Mouse (Mus musculus) kidney, embryonic 14.5 days (tissue): ENCODE data around the gene Adgrf4. TPM values are rescaled to one million over a fixed set of nuclear protein-coding genes. Genes with fewer than 3 reads are reported as not detected.

Source experiments
- ATAC-seq: fragments of 200-750 bp; cut with Nextera tagmentation; 2 replicates; pipeline ENCODE4 v1.8.0; 2017; ENCODE audit warnings: moderate number of reproducible peaks, mild to moderate bottlenecking, moderate TSS enrichment, moderate library complexity; ENCODE audit not compliant: low FRiP score, low TSS enrichment
- H3K27ac ChIP-seq: fragments of 300-500 bp; sonication (generic); 2 replicates; pipeline ENCODE4 v1.5.1; 2014; ENCODE audit warnings: low read depth, mild to moderate bottlenecking, low read length, moderate library complexity, mixed read lengths
- H3K27me3 ChIP-seq: fragments of 300-500 bp; sonication (generic); 2 replicates; pipeline ENCODE4 v1.6.1; 2014; ENCODE audit warnings: mild to moderate bottlenecking, low read length; ENCODE audit not compliant: control insufficient read depth, insufficient read depth
- H3K36me3 ChIP-seq: fragments of 300-500 bp; sonication (generic); 2 replicates; pipeline ENCODE4 v1.6.1; 2014; ENCODE audit warnings: low read length, mixed read lengths; ENCODE audit not compliant: control insufficient read depth, insufficient read depth
- H3K4me1 ChIP-seq: fragments of 300-500 bp; sonication (generic); 2 replicates; pipeline ENCODE4 v1.6.1; 2014; ENCODE audit warnings: low read length, mixed read lengths; ENCODE audit not compliant: control insufficient read depth, insufficient read depth
- H3K4me2 ChIP-seq: fragments of 300-500 bp; sonication (generic); replicated peaks from 2 replicates; pipeline ENCODE4 v1.6.1; 2014; ENCODE audit warnings: low read depth, mild to moderate bottlenecking, low read length
- H3K4me3 ChIP-seq: fragments of 300-500 bp; sonication (generic); 2 replicates; pipeline ENCODE4 v1.5.1; 2014; ENCODE audit warnings: mild to moderate bottlenecking, low read length
- H3K9ac ChIP-seq: fragments of 300-500 bp; sonication (generic); 2 replicates; pipeline ENCODE4 v1.6.1; 2014; ENCODE audit warnings: low read depth, mild to moderate bottlenecking, low read length, moderate library complexity
- H3K9me3 ChIP-seq: fragments of 300-500 bp; sonication (generic); 2 replicates; pipeline ENCODE4 v1.6.1; 2016; ENCODE audit warnings: low read length; ENCODE audit not compliant: control insufficient read depth
- WGBS: fragments of 180-500 bp; shearing (Covaris S2); extraction: QIAGEN DNeasy Blood & Tissue Kit; methylation state at CpG from one replicate; pipeline ENCODE4 v1.1.7; 2014; 5-methylcytosine and 5-hydroxymethylcytosine counted together
- polyA plus RNA-seq: library from polyadenylated mRNA; unstranded; fragments of >200 nt; fragmentation: Nextera tagmentation; extraction: Ambion mirVana; gene quantifications from 2 replicates; pipeline ENCODE4 v1.2.1, GENCODE M21; 2014

Gene Adgrf4
- not detected in 2 replicates for polyA plus RNA-seq

GRCm38 (mm10) chr17:42692136-42692535 lies at the start of gene Adgrf4:
Gene Adgrf4, minus strand, starts transcription at chr17:42692284.
- no peaks in the 10 kb centered on the region for H3K9me3 ChIP-seq
- ATAC-seq, result no peak
- H3K9ac ChIP-seq, result no peak within 1 kb of the TSS
- H3K27ac ChIP-seq, result no peak within 1 kb of the TSS
- H3K27me3 ChIP-seq, result no peaks in the 10 kb centered on the region
- H3K4me1 ChIP-seq, result no peaks in the 10 kb centered on the region
- H3K4me2 ChIP-seq, result no peak within 1 kb of the TSS
- no peaks in the 10 kb centered on the region for H3K36me3 ChIP-seq
- no peak within 1 kb of the TSS for H3K4me3 ChIP-seq
- WGBS, result 86% methylated on average over 10 of the region's 10 CpGs

GRCm38 (mm10) chr17:42741801-42742217 lies 49.7 kb upstream of the Adgrf4 start, which contains the start of gene Adgrf2:
Gene Adgrf2, minus strand, starts transcription at chr17:42742179.
- no peaks in the 10 kb centered on the region for H3K4me1 ChIP-seq
- no peak within 1 kb of the TSS for H3K4me3 ChIP-seq
- no peaks in the 10 kb centered on the region for H3K9me3 ChIP-seq
- no peaks in the 10 kb centered on the region for H3K36me3 ChIP-seq
- no peaks in the 10 kb centered on the region for H3K27me3 ChIP-seq
- no peak within 1 kb of the TSS for H3K4me2 ChIP-seq
- 33% methylated on average over 7 of the region's 7 CpGs for WGBS
- no peak within 1 kb of the TSS for H3K27ac ChIP-seq
- no peak within 1 kb of the TSS for H3K9ac ChIP-seq
- no peak for ATAC-seq

DNA sequence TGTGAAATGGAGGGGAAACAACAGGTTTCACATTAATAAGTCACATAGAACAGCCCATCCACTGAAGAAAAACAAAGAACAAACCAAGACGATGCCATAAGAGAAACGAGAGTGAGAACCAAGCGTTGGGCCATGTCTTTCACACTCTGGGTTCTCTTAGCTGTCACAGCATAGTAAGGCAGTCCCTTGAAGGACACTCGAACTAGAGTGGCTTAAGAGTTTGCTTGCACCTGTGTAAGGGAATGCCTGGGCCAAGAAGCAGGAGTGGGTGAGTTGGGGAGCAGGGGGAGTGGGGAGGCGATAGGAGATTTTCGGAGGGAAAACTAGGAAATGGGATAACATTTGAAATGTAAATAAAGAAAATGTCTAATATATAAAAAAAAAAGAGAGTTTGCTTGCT lies 46.7 kb upstream of the Adgrf4 start:
- H3K4me3 ChIP-seq, result no peak overlapping the region
- H3K27ac ChIP-seq, result no peak overlapping the region
- no peaks in the 10 kb centered on the region for H3K9me3 ChIP-seq
- no peak overlapping the region for H3K4me2 ChIP-seq
- H3K36me3 ChIP-seq, result no peaks in the 10 kb centered on the region
- no peak for ATAC-seq
- no peak overlapping the region for H3K9ac ChIP-seq
- H3K4me1 ChIP-seq, result no peaks in the 10 kb centered on the region
- WGBS, result 88% methylated on average over 6 of the region's 6 CpGs
- no peaks in the 10 kb centered on the region for H3K27me3 ChIP-seq

- H3K27me3 ChIP-seq, result no peaks in the 10 kb centered on the region
- H3K9ac ChIP-seq, result no peak overlapping the region
- WGBS, result 57% methylated on average over 3 of the region's 3 CpGs
- no peak for ATAC-seq
- no peaks in the 10 kb centered on the region for H3K4me1 ChIP-seq
- no peak overlapping the region for H3K4me2 ChIP-seq
- H3K27ac ChIP-seq, result no peak overlapping the region
- no peak overlapping the region for H3K4me3 ChIP-seq
- H3K9me3 ChIP-seq, result no peaks in the 10 kb centered on the region
- no peaks in the 10 kb centered on the region for H3K36me3 ChIP-seq
Observed at GRCm38 (mm10) chr17:42717161-42717560, 25.1 kb upstream of the Adgrf4 start.

GRCm38 (mm10) chr17:42714991-42715390 lies 22.9 kb upstream of the Adgrf4 start:
- H3K36me3 ChIP-seq, result no peaks in the 10 kb centered on the region
- H3K4me2 ChIP-seq, result no peak overlapping the region
- H3K9me3 ChIP-seq, result no peaks in the 10 kb centered on the region
- no peak overlapping the region for H3K9ac ChIP-seq
- no peak overlapping the region for H3K4me3 ChIP-seq
- no peaks in the 10 kb centered on the region for H3K27me3 ChIP-seq
- ATAC-seq, result no peak
- no peaks in the 10 kb centered on the region for H3K4me1 ChIP-seq
- WGBS, result 91% methylated on average over 7 of the region's 7 CpGs
- H3K27ac ChIP-seq, result no peak overlapping the region

- H3K4me3 ChIP-seq, result no peak overlapping the region
- WGBS, result 87% methylated on average over 7 of the region's 7 CpGs
- H3K27me3 ChIP-seq, result no peaks in the 10 kb centered on the region
- no peak overlapping the region for H3K27ac ChIP-seq
- H3K36me3 ChIP-seq, result no peaks in the 10 kb centered on the region
- H3K9ac ChIP-seq, result no peak overlapping the region
- no peaks in the 10 kb centered on the region for H3K9me3 ChIP-seq
- H3K4me1 ChIP-seq, result no peaks in the 10 kb centered on the region
- no peak overlapping the region for H3K4me2 ChIP-seq
- no peak for ATAC-seq
Observed at GRCm38 (mm10) chr17:42710717-42711116, 18.6 kb upstream of the Adgrf4 start.

DNA sequence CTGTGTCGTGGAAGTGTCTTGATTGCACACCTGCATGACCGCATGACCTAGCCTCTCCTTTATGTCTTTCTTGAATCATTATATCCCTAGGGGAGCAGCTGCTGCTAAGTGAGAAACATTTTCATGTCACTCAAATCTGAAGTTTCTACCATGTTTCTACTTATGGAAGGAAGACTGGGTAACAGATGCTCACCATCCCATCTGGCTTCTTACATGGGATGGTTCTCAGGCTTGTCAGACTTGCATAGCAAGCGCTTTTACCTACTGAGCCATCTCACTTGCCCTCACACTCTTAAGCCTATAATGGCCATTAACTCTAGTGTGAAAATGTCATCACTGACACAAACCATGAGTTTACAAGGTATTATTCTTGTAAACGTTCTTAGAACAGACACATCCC lies 13.5 kb upstream of the Adgrf4 start:
- 79% methylated on average over 4 of the region's 4 CpGs for WGBS
- H3K36me3 ChIP-seq, result no peaks in the 10 kb centered on the region
- H3K9me3 ChIP-seq, result no peaks in the 10 kb centered on the region

DNA sequence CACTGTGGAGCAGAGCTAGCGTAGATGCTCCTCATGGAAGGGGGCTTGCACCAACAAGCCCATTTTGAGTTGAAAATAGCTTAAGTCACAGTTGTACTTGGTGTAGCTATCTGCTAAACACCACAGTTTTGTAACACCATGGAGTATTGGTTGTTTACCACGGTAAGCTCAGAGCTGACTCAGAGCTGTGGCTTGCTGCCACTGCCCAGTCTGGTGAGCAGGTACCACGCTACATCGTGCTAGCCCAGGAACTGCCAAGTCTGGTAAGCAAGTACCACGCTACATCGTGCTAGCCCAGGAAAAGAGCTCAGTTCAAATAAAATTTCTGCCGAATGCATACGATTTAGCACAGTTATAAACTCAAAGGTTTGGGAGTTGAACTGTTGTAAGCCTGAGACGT lies 10.1 kb upstream of the Adgrf4 start:
- H3K4me3 ChIP-seq, result no peak overlapping the region
- H3K27me3 ChIP-seq, result no peaks in the 10 kb centered on the region
- H3K36me3 ChIP-seq, result no peaks in the 10 kb centered on the region
- no peaks in the 10 kb centered on the region for H3K4me1 ChIP-seq
- no peak overlapping the region for H3K9ac ChIP-seq
- no peak overlapping the region for H3K27ac ChIP-seq
- WGBS, result 89% methylated on average over 9 of the region's 9 CpGs
- H3K4me2 ChIP-seq, result no peak overlapping the region
- ATAC-seq, result no peak
- H3K9me3 ChIP-seq, result no peaks in the 10 kb centered on the region

More for the DNA sequence above, 13.5 kb upstream of the Adgrf4 start:
- no peak overlapping the region for H3K9ac ChIP-seq
- H3K4me3 ChIP-seq, result no peak overlapping the region
- no peaks in the 10 kb centered on the region for H3K4me1 ChIP-seq
- no peak overlapping the region for H3K27ac ChIP-seq
- ATAC-seq, result no peak
- no peaks in the 10 kb centered on the region for H3K27me3 ChIP-seq
- no peak overlapping the region for H3K4me2 ChIP-seq

GRCm38 (mm10) chr17:42694730-42695129 lies 2.6 kb upstream of the Adgrf4 start:
- 79% methylated on average over 4 of the region's 4 CpGs for WGBS
- no peak for ATAC-seq
- Histone ChIP-seq H3K9me3 (no peaks in the 10 kb centered on the region), H3K9ac (no peak overlapping the region), H3K36me3 (no peaks in the 10 kb centered on the region), H3K27ac (no peak overlapping the region), H3K4me3 (no peak overlapping the region), H3K4me2 (no peak overlapping the region), H3K4me1 (no peaks in the 10 kb centered on the region), H3K27me3 (no peaks in the 10 kb centered on the region)
